Mouse (Mus musculus) lung, adult 18-20 months (tissue): ENCODE results near the gene B230104I21Rik.

Source experiments
- DNase-seq, 2 experiments: peaks; one replicate each; pipeline ENCODE4 v3.0.0; 2022; ENCODE audit warnings: mixed read lengths in 2 of 2

Gene B230104I21Rik

GRCm38 (mm10) chr4:154352246-154352645, 16.3 kb downstream of the B230104I21Rik start:
- DNase-seq: peak in 1 of 2 experiments; percentile 35

- DNase-seq: no peak
Observed at GRCm38 (mm10) chr4:154355408-154355807, 19.5 kb downstream of the B230104I21Rik start.

GRCm38 (mm10) chr4:154358370-154358769, 22.4 kb downstream of the B230104I21Rik start:
- DNase-seq: no peak

DNA sequence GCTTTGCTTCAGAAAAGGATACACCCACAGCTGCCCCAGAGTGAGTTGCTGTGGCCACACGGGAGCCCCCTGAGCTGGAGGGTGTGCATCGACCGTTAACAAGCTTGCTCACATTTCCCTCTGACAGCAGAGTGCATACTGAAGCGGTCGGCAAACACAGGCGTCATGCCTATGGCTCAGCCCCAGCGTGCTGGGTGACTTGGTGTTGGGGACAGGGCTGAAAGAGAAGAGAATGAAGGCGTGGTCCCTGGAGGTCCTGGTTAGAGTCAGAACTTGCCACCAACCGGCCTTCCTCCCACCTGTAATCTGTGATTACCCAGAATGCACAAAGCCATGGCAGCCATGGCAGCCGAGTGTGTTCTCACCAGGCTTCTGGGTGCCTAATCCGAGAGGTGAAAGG, 22.9 kb downstream of the B230104I21Rik start:
- DNase-seq: peak in 1 of 2 experiments; percentile 49

DNA sequence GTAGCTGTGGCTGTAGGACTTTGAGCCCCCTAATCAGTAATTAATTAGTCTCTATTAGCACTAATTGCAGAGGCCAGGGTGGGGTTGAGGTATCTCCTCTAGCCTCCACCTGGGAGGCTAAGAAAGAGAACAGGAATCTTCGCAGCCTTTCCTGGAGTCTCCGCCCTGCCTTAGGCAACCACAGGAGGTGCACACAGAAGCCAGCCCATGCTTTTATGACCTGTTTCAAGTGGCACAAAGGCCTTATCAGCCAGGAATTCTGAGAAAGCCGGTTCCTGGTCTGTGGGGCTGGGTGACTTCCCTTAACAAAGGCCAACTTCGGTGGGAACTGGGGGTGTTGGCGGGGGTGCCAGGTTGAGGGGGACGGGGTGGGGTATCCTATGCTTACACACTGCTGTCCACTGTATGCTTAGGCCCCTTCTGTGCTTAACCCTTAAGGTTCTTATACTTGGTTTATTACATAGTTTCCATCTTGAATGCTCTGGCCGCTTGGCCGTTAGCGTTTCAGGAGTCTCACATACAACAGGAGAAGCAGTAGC, 23.9 kb downstream of the B230104I21Rik start:
- DNase-seq: peak; percentile 54 to 73

DNA sequence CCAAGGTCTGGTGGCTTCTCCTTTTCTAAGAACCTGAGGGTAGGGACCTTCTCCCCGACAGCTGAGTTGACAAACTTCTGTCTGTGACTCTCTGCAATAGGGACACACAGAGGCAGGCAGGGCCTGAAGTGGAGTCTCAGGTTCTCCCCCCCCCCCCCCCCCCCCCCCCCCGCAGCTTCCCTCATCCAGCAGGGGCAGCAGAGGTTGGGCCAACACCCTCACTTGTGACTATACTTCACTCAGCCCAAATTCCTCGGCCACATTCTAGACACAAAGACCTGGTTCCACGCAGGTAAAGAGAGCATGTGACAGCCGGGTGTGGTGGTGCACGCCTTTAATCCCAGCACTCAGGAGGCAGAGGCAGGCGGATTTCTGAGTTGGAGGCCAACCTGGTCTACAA, 24.5 kb downstream of the B230104I21Rik start:
- DNase-seq: no peak

DNA sequence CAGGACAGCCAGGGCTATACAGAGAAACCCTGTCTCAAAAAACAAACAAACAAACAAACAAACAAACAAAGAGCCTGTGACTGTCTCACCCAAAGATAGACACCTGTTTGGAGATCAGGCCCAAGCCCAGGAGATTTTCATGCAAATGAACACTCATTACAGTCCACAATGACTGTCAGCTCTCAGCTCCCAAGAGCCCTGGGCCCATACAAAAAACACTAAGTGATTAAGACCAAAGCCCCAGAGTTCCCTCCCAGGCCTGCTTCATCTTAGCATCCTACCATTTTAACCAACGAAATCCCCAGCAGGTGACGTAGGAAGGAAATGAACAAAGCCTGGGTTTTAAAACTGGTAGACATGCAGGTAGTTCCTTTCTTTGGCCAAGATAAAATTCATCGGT, 24.9 kb downstream of the B230104I21Rik start:
- no peak for DNase-seq

- DNase-seq: no peak
Observed at GRCm38 (mm10) chr4:154364752-154365151, 28.8 kb downstream of the B230104I21Rik start.

DNA sequence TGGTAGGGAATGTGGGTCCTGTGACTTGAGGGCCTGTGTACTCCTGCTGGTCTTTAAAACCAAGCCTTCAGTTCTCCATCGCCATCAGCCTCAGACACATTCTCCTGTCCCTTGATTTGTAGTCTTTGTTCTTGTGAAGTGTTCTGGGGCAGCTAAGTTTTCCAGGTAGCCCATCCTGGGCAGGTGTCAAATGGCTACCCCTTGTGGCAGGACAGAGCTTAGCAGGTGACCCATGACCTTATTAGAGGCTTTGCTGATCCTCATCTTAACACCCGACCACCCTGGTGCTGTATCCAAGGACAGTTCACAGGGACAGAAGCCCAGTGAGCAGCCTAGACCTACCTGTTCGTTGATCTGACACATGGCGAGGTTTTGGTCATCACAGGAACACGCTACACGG, 30.9 kb downstream of the B230104I21Rik start:
- no peak for DNase-seq

GRCm38 (mm10) chr4:154369089-154369488, 33.2 kb downstream of the B230104I21Rik start:
- DNase-seq: no peak

GRCm38 (mm10) chr4:154370841-154371240, 34.9 kb downstream of the B230104I21Rik start:
- DNase-seq: no peak

DNA sequence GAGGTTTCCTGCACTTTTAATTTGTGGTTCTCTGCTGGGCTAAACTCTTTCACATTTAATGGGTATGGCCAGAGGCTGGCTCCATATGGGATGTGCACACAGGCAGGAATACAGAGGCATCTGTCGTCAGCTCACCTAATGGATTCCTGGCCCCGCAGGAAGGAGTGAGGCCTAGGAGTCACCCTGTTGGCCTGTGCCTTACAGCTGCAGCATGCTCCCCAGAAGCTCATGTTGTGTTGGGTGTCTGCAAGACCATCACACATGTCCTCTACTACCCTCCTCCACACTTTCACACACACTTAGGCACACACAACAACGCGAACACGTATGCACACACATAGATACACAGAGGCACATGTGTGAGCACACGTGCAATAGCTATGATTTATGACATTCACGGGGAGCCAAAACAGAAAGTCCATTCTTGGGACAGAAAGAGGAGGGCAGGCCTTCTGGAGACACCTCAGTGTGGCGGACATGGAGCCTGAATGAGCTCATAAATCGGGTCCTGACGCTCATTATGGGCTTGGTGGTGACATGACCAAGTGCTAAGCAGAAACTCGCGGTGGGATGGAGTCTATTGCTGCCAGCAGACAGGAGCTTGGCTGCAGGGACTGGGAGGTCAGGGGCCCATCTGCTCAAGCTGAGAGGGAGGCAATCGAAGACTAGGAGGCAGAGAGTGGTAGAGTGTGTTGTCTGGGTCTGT, 35.8 kb downstream of the B230104I21Rik start:
- DNase-seq: no peak

GRCm38 (mm10) chr4:154375939-154376625, 40.2 kb downstream of the B230104I21Rik start:
- no peak for DNase-seq

- no peak for DNase-seq
Observed at GRCm38 (mm10) chr4:154378876-154379275, 42.9 kb downstream of the B230104I21Rik start.

GRCm38 (mm10) chr4:154385208-154385607, 49.3 kb downstream of the B230104I21Rik start:
- no peak for DNase-seq

- DNase-seq: no peak
Observed at GRCm38 (mm10) chr4:154385918-154386317, 50.0 kb downstream of the B230104I21Rik start.

GRCm38 (mm10) chr4:154386810-154387209, 50.9 kb downstream of the B230104I21Rik start:
- no peak for DNase-seq

- no peak for DNase-seq
Observed at GRCm38 (mm10) chr4:154389641-154390040, 53.7 kb downstream of the B230104I21Rik start.

DNA sequence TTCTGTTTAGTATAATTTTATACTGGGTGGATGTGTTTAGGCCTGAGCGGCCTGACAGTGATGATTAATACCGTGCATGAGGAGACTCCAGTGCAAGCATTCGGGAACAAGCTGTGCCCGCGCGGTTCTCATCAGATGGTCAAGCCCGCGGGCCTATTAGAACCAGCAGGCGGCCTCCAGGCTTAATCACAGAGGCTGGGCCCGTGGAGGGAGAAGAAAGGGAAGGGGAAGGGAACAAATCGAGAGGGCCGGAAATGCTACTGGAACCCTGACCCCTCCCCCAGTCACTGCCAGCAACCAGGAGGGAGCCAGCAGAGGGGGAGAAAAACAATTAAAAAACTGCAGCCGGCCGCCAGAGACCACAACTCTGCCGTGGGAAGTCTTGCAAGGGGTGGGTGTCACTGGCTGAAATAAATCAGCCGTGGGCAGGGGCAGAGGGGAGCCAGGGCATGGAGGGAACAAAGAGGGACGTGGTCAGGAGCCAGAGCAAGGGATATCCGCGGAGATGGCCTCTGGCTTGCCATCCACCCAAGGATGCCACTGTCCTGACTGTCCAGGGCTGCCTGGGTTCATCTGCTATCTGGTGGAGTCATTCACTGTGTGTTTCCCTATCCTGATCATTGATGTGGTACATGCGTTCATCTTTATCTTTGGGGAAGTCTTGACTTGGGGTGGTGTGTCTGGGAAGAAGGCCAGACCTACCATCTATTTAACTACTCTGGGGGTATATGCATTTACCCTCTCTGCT, 54.6 kb downstream of the B230104I21Rik start:
- no peak for DNase-seq

DNA sequence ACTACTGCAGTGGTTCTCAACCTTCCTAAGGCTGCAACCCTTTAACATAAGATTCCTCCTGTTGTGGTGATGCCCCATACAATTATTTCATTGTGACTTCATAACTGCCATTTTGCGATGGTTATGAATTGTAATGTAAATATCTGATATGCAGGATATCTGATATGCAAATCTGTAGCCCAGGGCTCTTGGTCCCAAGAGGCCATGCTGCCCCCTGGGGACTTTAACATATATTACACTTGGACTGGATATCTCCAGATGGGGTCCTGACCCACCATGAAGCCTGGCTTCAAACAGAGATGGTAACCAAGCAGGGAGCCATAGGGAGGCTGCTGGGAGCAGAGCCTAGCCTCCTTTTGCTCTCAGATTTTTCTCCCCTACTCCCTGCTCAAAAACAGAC, 56.7 kb downstream of the B230104I21Rik start:
- no peak for DNase-seq

DNA sequence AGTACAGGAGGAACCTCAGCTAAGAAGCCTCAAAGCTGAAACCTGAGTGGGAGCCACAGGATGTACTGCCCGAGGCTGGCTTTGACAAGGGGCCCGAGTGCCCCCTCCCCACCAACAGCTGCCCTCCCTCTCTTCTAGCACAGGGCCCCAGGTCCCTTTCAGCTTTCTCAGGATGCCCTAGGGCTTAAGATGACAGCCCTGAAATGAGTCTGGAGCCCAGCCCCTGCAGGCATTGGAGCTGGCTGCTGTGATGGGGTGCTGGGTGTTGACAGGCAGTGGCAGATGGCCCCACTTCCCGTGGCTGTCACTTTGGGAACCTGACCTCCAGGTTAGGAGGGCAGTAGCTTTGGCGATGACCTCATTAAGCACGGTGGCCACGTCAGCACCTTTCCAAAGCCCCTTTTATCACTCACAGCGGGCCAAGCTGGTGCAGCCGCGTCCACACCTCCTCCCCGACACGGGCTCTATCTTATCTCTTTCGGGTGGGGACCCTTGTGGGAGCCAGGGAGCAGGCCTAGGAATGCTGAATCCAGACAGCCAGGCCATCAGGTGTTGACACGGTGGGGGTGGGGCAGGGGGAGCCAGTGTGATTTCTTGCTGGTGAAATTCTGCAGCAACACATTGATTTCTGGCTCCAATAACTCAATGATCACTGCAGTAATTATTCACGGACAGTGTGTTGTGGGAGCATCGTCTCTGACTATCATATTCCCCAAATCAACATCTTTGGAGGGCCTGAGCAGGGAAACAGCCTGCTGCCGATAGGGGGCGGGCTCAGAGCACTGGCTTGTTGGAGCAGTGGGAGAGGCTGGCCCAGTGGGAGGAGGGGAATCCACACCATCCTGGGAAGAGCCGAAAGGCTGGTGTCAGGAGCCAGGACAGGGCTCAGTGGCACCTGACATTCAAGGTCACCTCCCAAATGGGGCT, 57.5 kb downstream of the B230104I21Rik start:
- peak; percentile 24 to 43 for DNase-seq

- DNase-seq: no peak
Observed at GRCm38 (mm10) chr4:154394123-154394722, 58.3 kb downstream of the B230104I21Rik start.
